Mouse (Mus musculus): ENCODE measurements around the gene Ctps. TPM values are rescaled to one million over a fixed set of nuclear protein-coding genes. Genes with fewer than 3 reads are reported as not detected.

Ctps gene
- polyA plus RNA-seq, 1 experiment from 2014 or later = 130 TPM

DNA sequence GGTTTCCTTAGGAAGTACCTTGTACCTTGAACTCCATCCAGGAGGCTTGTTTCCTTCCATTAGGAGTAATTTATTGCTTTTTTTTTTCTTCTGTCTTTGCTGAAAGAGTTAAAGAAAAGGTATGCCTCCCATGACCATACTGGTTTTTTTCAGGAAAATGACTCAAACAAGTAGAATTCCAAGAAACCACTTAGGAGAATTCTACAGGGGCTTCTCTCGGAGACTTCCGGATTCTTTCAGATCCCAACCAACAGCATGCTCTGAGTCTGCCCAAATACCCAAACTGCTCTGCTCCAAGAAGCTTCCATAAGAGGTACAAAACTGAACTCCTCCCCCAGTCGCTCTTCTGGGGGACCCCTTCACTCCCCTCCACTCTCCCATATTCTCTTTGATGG, 991 bp upstream of the Ctps start:
- ChIA-PET CTCF (no interaction called here), POLR2A (interaction anchor here (0.9 kb wide), 1 partner anchor 27 kb away, joined by 3 read pairs; no protein-coding TSS in a partner anchor)
- no peak for TF ChIP-seq CTCF (IDR thresholded peaks at IDR 0.05)
- in situ Hi-C loops (cut with MboI; ENCODE audit: low pct_unique_long_range_greater_than_20kb) = no loop called here
- peak; percentile 33 for ATAC-seq
- DNase-seq (ENCODE audit: low read depth, low spot score) = peak; percentile 63
- no peaks in the 10 kb centered on the region for H3K27me3 ChIP-seq

DNA sequence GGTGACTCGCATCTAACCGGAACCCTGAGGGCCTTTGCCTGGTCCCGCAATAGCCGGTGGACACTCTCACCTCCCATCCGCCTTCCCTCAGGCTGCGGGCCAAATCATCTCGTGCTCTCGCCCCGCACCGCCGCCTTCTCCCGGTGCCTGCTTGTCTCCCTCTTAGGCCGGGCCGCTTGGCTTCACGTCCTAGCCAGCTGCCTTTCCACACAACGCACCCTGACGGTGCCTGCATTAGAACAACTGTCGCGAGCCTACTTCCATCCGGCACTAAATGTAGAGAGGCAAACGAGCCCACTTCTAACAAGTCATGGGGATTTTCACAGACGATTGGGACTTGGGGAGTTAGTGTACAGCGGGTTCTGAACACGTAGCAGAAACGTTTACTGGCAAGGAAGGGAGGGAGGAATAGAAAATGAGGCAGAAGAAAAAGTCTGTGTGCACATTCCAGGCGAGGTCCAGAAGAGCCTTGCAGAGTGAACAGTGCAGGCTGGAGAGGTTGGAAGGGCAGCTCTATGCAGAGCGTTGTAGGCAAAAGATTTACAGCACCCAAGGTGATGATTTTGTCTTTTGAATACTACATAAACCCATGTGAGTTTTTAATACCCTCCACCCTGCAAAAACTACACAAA, 478 bp upstream of the Ctps start:
- ATAC-seq (peak; percentile 14), DNase-seq (ENCODE audit: low read depth, low spot score) (peak; percentile 28)
- no peak for TF ChIP-seq CTCF (IDR thresholded peaks at IDR 0.05)
- in situ Hi-C loops (cut with MboI; ENCODE audit: low pct_unique_long_range_greater_than_20kb) = no loop called here
- ChIA-PET CTCF (no interaction called here), POLR2A (no interaction called here)
- H3K27me3 ChIP-seq = no peaks in the 10 kb centered on the region

- H3K27me3 ChIP-seq = no peaks in the 10 kb centered on the region
- POLR2A ChIA-PET = interaction anchor here (0.6 to 1.2 kb wide), 6 partner anchors 69 to 331 kb away, joined by 3 to 6 read pairs (median 4); no protein-coding TSS in a partner anchor
- in situ Hi-C loops (cut with MboI; ENCODE audit: low pct_unique_long_range_greater_than_20kb) = no loop called here
- ATAC-seq = no peak
- CTCF ChIA-PET = interaction anchor here (1.6 kb wide), 1 partner anchor 21 kb away, joined by 5 read pairs; no protein-coding TSS in a partner anchor
- no peak for DNase-seq (ENCODE audit: low read depth, low spot score)
- no peak for TF ChIP-seq CTCF (IDR thresholded peaks at IDR 0.05)
Observed at GRCm38 (mm10) chr4:120569025-120569424, 1.1 kb downstream of the Ctps start.

DNA sequence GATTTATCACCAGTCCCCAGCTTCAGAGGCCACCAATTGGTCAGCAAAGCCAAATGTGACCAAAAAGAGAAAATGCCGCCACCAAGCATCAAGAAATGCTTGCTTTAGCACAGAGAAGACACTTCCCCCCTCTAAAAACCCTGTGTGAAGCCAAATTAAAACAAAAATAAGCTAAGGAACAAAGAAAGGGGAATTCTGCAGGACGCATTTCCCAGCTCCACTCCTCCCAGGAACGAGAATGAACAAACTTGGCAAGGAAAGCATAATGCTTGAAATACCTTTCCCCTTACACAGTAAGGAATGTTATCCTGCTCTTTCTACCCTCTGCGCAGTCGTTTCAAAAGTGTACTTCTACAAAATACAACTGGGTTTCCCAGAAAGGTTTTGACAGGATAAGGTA, 2.1 kb downstream of the Ctps start:
- CTCF ChIA-PET = no interaction called here
- POLR2A ChIA-PET = no interaction called here
- H3K27me3 ChIP-seq = no peaks in the 10 kb centered on the region
- TF ChIP-seq CTCF (IDR thresholded peaks at IDR 0.05) = no peak
- in situ Hi-C loops (cut with MboI; ENCODE audit: low pct_unique_long_range_greater_than_20kb) = no loop called here
- ATAC-seq = peak; percentile 40
- DNase-seq (ENCODE audit: low read depth, low spot score) = peak; percentile 58

GRCm38 (mm10) chr4:120565726-120566125, 4.3 kb downstream of the Ctps start:
- no peak for ATAC-seq
- no peak for DNase-seq (ENCODE audit: low read depth, low spot score)
- no peaks in the 10 kb centered on the region for H3K27me3 ChIP-seq
- ChIA-PET CTCF (interaction anchor here (1.8 kb wide), 1 partner anchor 13 kb away, joined by 4 read pairs; no protein-coding TSS in a partner anchor), POLR2A (no interaction called here)
- TF ChIP-seq CTCF (IDR thresholded peaks at IDR 0.05) = no peak
- in situ Hi-C loops (cut with MboI; ENCODE audit: low pct_unique_long_range_greater_than_20kb) = no loop called here

DNA sequence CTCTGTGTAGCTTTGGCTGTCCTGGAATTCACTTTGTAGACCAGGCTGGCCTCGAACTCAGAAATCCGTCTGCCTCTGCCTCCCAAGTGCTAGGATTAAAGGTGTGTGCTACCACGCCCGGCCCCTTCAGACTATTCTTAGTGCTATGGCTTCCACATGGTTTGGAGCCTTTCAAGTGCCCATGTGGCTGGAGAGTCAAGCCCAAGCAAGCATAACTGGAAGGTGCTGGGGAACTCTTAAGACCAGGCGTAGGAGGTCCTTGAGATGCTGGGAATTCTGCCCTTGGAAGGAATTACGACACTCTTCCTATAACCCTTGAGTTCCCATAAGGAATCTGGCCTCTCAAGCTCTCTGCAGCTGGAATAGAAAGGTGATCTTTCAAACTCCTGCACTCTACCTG, 13.5 kb downstream of the Ctps start:
- ChIA-PET POLR2A (no interaction called here), CTCF (interaction anchor here (1.2 kb wide), 1 partner anchor 49 kb away, joined by 3 read pairs; no protein-coding TSS in a partner anchor)
- TF ChIP-seq CTCF (IDR thresholded peaks at IDR 0.05) = no peak
- DNase-seq (ENCODE audit: low read depth, low spot score) = no peak
- in situ Hi-C loops (cut with MboI; ENCODE audit: low pct_unique_long_range_greater_than_20kb) = no loop called here
- no peaks in the 10 kb centered on the region for H3K27me3 ChIP-seq
- no peak for ATAC-seq

DNA sequence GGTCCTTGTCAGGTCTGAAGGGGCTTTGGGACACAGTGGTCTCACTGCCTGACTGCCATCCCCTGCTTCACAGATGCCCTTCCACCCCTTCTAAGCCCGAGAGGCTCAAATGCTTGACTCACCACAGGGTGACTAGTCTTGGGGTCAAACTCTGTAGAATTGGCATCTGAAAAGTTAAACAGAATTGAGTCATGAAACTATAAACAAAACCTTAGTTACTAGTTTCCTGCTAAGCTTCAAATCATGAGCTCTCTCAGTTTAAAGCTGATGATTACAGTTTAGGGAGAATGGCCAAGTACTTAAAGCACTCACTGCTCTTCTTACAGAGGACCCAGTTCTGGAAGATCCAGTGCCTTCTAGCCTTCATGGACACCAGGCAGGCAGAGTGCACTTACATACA, 25.2 kb downstream of the Ctps start:
- H3K27me3 ChIP-seq = no peaks in the 10 kb centered on the region
- CTCF ChIA-PET = interaction anchor here (1.2 to 1.5 kb wide), 3 partner anchors 8 to 19 kb away, joined by 3 to 4 read pairs (median 3); no protein-coding TSS in a partner anchor

GRCm38 (mm10) chr4:120538664-120539063, 31.4 kb downstream of the Ctps start:
- no peak for TF ChIP-seq CTCF (IDR thresholded peaks at IDR 0.05)
- H3K27me3 ChIP-seq = no peaks in the 10 kb centered on the region
- ChIA-PET POLR2A (no interaction called here), CTCF (no interaction called here)
- in situ Hi-C loops (cut with MboI; ENCODE audit: low pct_unique_long_range_greater_than_20kb) = no loop called here
- DNase-seq (ENCODE audit: low read depth, low spot score) = no peak
- no peak for ATAC-seq

More for the DNA sequence above, 25.2 kb downstream of the Ctps start:
- POLR2A ChIA-PET = no interaction called here
- ATAC-seq = no peak
- no peak for DNase-seq (ENCODE audit: low read depth, low spot score)
- TF ChIP-seq CTCF (IDR thresholded peaks at IDR 0.05) = no peak
- in situ Hi-C loops (cut with MboI; ENCODE audit: low pct_unique_long_range_greater_than_20kb) = no loop called here

DNA sequence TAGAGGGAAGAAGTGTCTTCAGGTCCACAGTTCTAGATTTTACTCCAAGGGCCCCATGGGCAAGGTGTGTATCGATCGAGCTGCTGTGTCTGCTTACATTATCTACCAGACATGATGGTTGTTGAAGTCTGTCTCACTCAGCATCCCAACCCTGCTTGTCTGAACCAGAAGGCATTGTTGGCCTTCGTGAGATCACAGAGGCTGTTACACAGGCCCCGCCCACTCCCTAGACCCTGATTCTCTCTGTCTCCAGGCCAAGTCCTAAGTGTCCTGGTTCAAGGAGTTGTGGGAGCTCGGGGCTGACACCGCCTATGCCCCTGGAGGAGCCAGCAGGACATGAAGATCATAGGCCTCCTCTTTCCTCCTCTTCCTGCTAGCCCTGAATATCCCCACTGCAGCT, 38.1 kb downstream of the Ctps start, which contains the start of gene Slfnl1:
Gene Slfnl1 (plus strand): TSS at position 246 of the 400 bp plus-strand sequence.
- ChIA-PET CTCF (no interaction called here), POLR2A (no interaction called here)
- ATAC-seq (no peak), DNase-seq (ENCODE audit: low read depth, low spot score) (no peak)
- in situ Hi-C loops (cut with MboI; ENCODE audit: low pct_unique_long_range_greater_than_20kb) = no loop called here
- no peaks in the 10 kb centered on the region for H3K27me3 ChIP-seq
- TF ChIP-seq CTCF (IDR thresholded peaks at IDR 0.05) = no peak

GRCm38 (mm10) chr4:120528171-120528570, 41.9 kb downstream of the Ctps start:
- ATAC-seq (no peak), DNase-seq (ENCODE audit: low read depth, low spot score) (no peak)
- CTCF ChIA-PET = interaction anchor here (1.5 to 3.1 kb wide), 2 partner anchors 11 to 17 kb away, joined by 3 to 10 read pairs; no protein-coding TSS in a partner anchor
- TF ChIP-seq CTCF (IDR thresholded peaks at IDR 0.05) = no peak
- in situ Hi-C loops (cut with MboI; ENCODE audit: low pct_unique_long_range_greater_than_20kb) = no loop called here
- POLR2A ChIA-PET = no interaction called here
- H3K27me3 ChIP-seq = no peaks in the 10 kb centered on the region

GRCm38 (mm10) chr4:120523092-120523491, 47.0 kb downstream of the Ctps start:
- POLR2A ChIA-PET = no interaction called here
- ATAC-seq (no peak), DNase-seq (ENCODE audit: low read depth, low spot score) (no peak)
- in situ Hi-C loops (cut with MboI; ENCODE audit: low pct_unique_long_range_greater_than_20kb) = no loop called here
- TF ChIP-seq CTCF (IDR thresholded peaks at IDR 0.05) = no peak
- CTCF ChIA-PET = interaction anchor here (1.5 kb wide), 1 partner anchor 13 kb away, joined by 4 read pairs; no protein-coding TSS in a partner anchor
- no peaks in the 10 kb centered on the region for H3K27me3 ChIP-seq
